Mouse (Mus musculus): ENCODE data around the gene Nbea. TPM values are rescaled to one million over a fixed set of nuclear protein-coding genes. Genes with fewer than 3 reads are reported as not detected.
A peak's percentile ranks its signal among the peaks of the same experiment; 100 is the strongest.

Nbea gene
- polyA plus RNA-seq, 1 experiment from 2014 or later = 54.2 TPM

- H3K27me3 ChIP-seq (replicated peaks; ENCODE audit: control insufficient read depth, insufficient read depth, low read length) = no peaks in the 10 kb centered on the region
- H3K4me2 ChIP-seq (ENCODE audit: low read length) = no peak overlapping the region
- H3K4me3 ChIP-seq (ENCODE audit: low read length) = no peak overlapping the region
- H3K4me1 ChIP-seq (ENCODE audit: control insufficient read depth, insufficient read depth, low read depth, low read length) = no peaks in the 10 kb centered on the region
- H3K27ac ChIP-seq (ENCODE audit: low read depth, low read length) = no peak overlapping the region
- WGBS = 82% methylated on average over 2 of the region's 2 CpGs
- peaks cover 3% of the 10 kb centered on the region; the same call in 1 of the 2 replicates for H3K36me3 ChIP-seq (ENCODE audit: control insufficient read depth, insufficient read depth, low read length)
- no peak overlapping the region for H3K9ac ChIP-seq (ENCODE audit: low read depth, low read length)
- ATAC-seq = no peak
- H3K9me3 ChIP-seq (ENCODE audit: control insufficient read depth, low read length) = no peaks in the 10 kb centered on the region
These were observed 295.7 kb downstream of the Nbea start for GRCm38 (mm10) chr3:55887829-55888210.

- Histone ChIP-seq H3K4me2 (ENCODE audit: low read length) (no peak overlapping the region), H3K9me3 (ENCODE audit: control insufficient read depth, low read length) (no peaks in the 10 kb centered on the region), H3K27me3 (replicated peaks; ENCODE audit: control insufficient read depth, insufficient read depth, low read length) (no peaks in the 10 kb centered on the region), H3K4me3 (ENCODE audit: low read length) (no peak overlapping the region), H3K9ac (ENCODE audit: low read depth, low read length) (no peak overlapping the region), H3K4me1 (ENCODE audit: control insufficient read depth, insufficient read depth, low read depth, low read length) (no peaks in the 10 kb centered on the region), H3K36me3 (ENCODE audit: control insufficient read depth, insufficient read depth, low read length) (peaks cover 3% of the 10 kb centered on the region; the same call in 1 of the 2 replicates), H3K27ac (ENCODE audit: low read depth, low read length) (no peak overlapping the region)
- 66% methylated on average over 10 of the region's 10 CpGs for WGBS
- no peak for ATAC-seq
These were observed 296.2 kb downstream of the Nbea start for GRCm38 (mm10) chr3:55887193-55887828.

GRCm38 (mm10) chr3:55872944-55873924 lies 310.3 kb downstream of the Nbea start:
- no peak overlapping the region for H3K4me2 ChIP-seq (ENCODE audit: low read length)
- no peaks in the 10 kb centered on the region for H3K4me1 ChIP-seq (ENCODE audit: control insufficient read depth, insufficient read depth, low read depth, low read length)
- H3K4me3 ChIP-seq (ENCODE audit: low read length) = no peak overlapping the region
- H3K9ac ChIP-seq (ENCODE audit: low read depth, low read length) = no peak overlapping the region
- H3K36me3 ChIP-seq (ENCODE audit: control insufficient read depth, insufficient read depth, low read length) = no peaks in the 10 kb centered on the region
- H3K27me3 ChIP-seq (replicated peaks; ENCODE audit: control insufficient read depth, insufficient read depth, low read length) = no peaks in the 10 kb centered on the region
- no peak overlapping the region; the same call in 1 of the 2 replicates for H3K27ac ChIP-seq (ENCODE audit: low read depth, low read length)
- ATAC-seq = peak; percentile 87
- 60% methylated on average over 5 of the region's 5 CpGs for WGBS
- H3K9me3 ChIP-seq (ENCODE audit: control insufficient read depth, low read length) = no peaks in the 10 kb centered on the region

GRCm38 (mm10) chr3:55852488-55852887 lies 331.0 kb downstream of the Nbea start:
- H3K9me3 ChIP-seq (ENCODE audit: control insufficient read depth, low read length) = no peaks in the 10 kb centered on the region
- H3K4me1 ChIP-seq (ENCODE audit: control insufficient read depth, insufficient read depth, low read depth, low read length) = no peaks in the 10 kb centered on the region
- peak; percentile 50; the same call in 1 of the 2 replicates for ATAC-seq
- no peak overlapping the region for H3K27ac ChIP-seq (ENCODE audit: low read depth, low read length)
- no peak overlapping the region for H3K4me2 ChIP-seq (ENCODE audit: low read length)
- no peaks in the 10 kb centered on the region for H3K27me3 ChIP-seq (replicated peaks; ENCODE audit: control insufficient read depth, insufficient read depth, low read length)
- WGBS = 82% methylated on average over 7 of the region's 7 CpGs
- no peak overlapping the region for H3K9ac ChIP-seq (ENCODE audit: low read depth, low read length)
- H3K36me3 ChIP-seq (ENCODE audit: control insufficient read depth, insufficient read depth, low read length) = peaks cover 3% of the 10 kb centered on the region; the same call in 1 of the 2 replicates
- H3K4me3 ChIP-seq (ENCODE audit: low read length) = no peak overlapping the region

- H3K27ac ChIP-seq (ENCODE audit: low read depth, low read length) = no peak overlapping the region
- no peaks in the 10 kb centered on the region for H3K9me3 ChIP-seq (ENCODE audit: control insufficient read depth, low read length)
- H3K4me2 ChIP-seq (ENCODE audit: low read length) = no peak overlapping the region
- no peaks in the 10 kb centered on the region for H3K4me1 ChIP-seq (ENCODE audit: control insufficient read depth, insufficient read depth, low read depth, low read length)
- H3K36me3 ChIP-seq (ENCODE audit: control insufficient read depth, insufficient read depth, low read length) = no peaks in the 10 kb centered on the region
- 68% methylated on average over 1 of the region's 1 CpGs for WGBS
- no peak overlapping the region for H3K4me3 ChIP-seq (ENCODE audit: low read length)
- no peaks in the 10 kb centered on the region for H3K27me3 ChIP-seq (replicated peaks; ENCODE audit: control insufficient read depth, insufficient read depth, low read length)
- H3K9ac ChIP-seq (ENCODE audit: low read depth, low read length) = no peak overlapping the region
- 0 out of 2 replicates have a peak, but pooled peaks have one; percentile 11 for ATAC-seq
These were observed 336.4 kb downstream of the Nbea start for GRCm38 (mm10) chr3:55847115-55847514.

- Histone ChIP-seq H3K4me1 (ENCODE audit: control insufficient read depth, insufficient read depth, low read depth, low read length) (no peaks in the 10 kb centered on the region), H3K27ac (ENCODE audit: low read depth, low read length) (no peak overlapping the region), H3K36me3 (ENCODE audit: control insufficient read depth, insufficient read depth, low read length) (no peaks in the 10 kb centered on the region), H3K27me3 (replicated peaks; ENCODE audit: control insufficient read depth, insufficient read depth, low read length) (no peaks in the 10 kb centered on the region), H3K9me3 (ENCODE audit: control insufficient read depth, low read length) (no peaks in the 10 kb centered on the region), H3K9ac (ENCODE audit: low read depth, low read length) (no peak overlapping the region), H3K4me3 (ENCODE audit: low read length) (no peak overlapping the region), H3K4me2 (ENCODE audit: low read length) (no peak overlapping the region)
- no peak for ATAC-seq
- 95% methylated on average over 3 of the region's 3 CpGs for WGBS
These were observed 346.3 kb downstream of the Nbea start for GRCm38 (mm10) chr3:55837188-55837587.

GRCm38 (mm10) chr3:55835207-55835606 lies 348.3 kb downstream of the Nbea start:
- ATAC-seq = no peak
- Histone ChIP-seq H3K4me1 (ENCODE audit: control insufficient read depth, insufficient read depth, low read depth, low read length) (peaks cover 1% of the 10 kb centered on the region; the same call in 1 of the 2 replicates), H3K4me2 (ENCODE audit: low read length) (no peak overlapping the region), H3K9ac (ENCODE audit: low read depth, low read length) (no peak overlapping the region), H3K4me3 (ENCODE audit: low read length) (no peak overlapping the region), H3K27ac (ENCODE audit: low read depth, low read length) (no peak overlapping the region), H3K27me3 (replicated peaks; ENCODE audit: control insufficient read depth, insufficient read depth, low read length) (no peaks in the 10 kb centered on the region), H3K36me3 (ENCODE audit: control insufficient read depth, insufficient read depth, low read length) (no peaks in the 10 kb centered on the region), H3K9me3 (ENCODE audit: control insufficient read depth, low read length) (no peaks in the 10 kb centered on the region)
- 68% methylated on average over 4 of the region's 4 CpGs for WGBS

- Histone ChIP-seq H3K9ac (ENCODE audit: low read depth, low read length) (no peak overlapping the region), H3K4me3 (ENCODE audit: low read length) (no peak overlapping the region), H3K4me2 (ENCODE audit: low read length) (no peak overlapping the region), H3K4me1 (ENCODE audit: control insufficient read depth, insufficient read depth, low read depth, low read length) (peaks cover 8% of the 10 kb centered on the region; the same call in 1 of the 2 replicates), H3K36me3 (ENCODE audit: control insufficient read depth, insufficient read depth, low read length) (no peaks in the 10 kb centered on the region), H3K27ac (ENCODE audit: low read depth, low read length) (no peak overlapping the region), H3K27me3 (replicated peaks; ENCODE audit: control insufficient read depth, insufficient read depth, low read length) (no peaks in the 10 kb centered on the region), H3K9me3 (ENCODE audit: control insufficient read depth, low read length) (no peaks in the 10 kb centered on the region)
- ATAC-seq = 0 out of 2 replicates have a peak, but pooled peaks have one; percentile 31
- WGBS = 49% methylated on average over 5 of the region's 5 CpGs
These were observed 353.3 kb downstream of the Nbea start for GRCm38 (mm10) chr3:55830226-55830625.

Data from hindbrain, embryonic 16.5 days (tissue).